In the genomic region with DNA sequence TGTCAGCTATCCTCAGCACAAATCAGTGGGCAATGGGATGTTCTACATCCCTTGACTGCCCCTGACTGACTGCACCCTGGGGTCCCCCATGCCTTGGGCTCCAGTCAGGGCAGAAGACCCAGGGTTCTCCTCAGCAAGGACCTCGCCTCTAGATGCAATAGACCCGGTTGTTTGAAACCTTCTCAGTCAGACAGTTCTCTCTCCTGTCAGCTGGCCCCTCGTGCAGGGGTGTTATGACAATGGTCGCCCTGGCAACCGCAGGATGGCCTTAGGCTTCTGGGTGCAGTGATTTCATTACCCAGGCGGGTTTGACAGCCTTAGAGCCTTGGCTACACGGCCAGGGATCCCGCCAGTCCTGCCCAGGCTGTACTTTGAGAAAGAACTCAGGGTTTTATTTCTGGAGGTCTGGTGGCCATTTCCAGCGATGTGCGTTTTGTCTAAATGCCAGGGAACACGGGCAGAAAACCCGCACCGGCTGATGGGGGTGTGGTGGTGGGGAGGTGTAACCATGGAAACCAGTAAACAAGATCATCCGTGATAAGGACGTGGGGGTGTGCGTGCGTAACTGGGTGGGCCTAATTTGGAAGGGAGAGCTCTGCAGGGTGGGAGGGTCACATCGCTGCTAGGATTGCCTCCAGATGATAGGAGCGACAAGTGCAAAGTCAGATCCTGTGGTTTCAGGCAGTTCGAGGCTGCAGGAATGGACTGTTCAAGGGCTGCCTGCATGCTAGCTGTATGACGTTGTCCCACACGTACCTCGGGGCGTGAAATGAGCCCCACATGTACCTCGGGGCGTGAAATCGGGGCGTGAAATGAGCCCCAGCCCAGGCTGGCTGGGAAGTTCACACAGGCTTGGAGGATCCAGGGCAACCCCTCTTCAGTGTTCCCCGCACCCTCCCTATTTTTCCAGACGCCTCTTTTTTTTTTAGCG, we compare ENCODE assay signal across 8 mouse cellular contexts.
DNase-seq lines count a peak whose midpoint lies in the region; ATAC-seq lines count a peak whose summit lies in the region.

No protein-coding gene starts in this region.

- peaks cover 6% of the 10 kb centered on the region; the same call in 1 of the 2 replicates for H3K27me3 ChIP-seq in heart, embryonic 13.5 days (replicated peaks)

- intact Hi-C loops in heart, postnatal 25 days (cut with DNase I): loop anchor here (1.0 to 5.0 kb wide), 4 partner anchors 186 to 376 kb away; partner anchors contain the start of gene Suds3
- intact Hi-C loops in left cerebral cortex, postnatal 36 days (cut with DNase I): loop anchor here (5.0 to 10.0 kb wide), 3 partner anchors 108 to 378 kb away; partner anchors contain the start of genes Rfc5 and Suds3

- no peak overlapping the region for H3K27ac ChIP-seq in heart, embryonic 13.5 days (replicated peaks)

- peak overlapping the region; percentile 4; the same call in 1 of the 2 replicates for H3K4me3 ChIP-seq in heart, embryonic 13.5 days

- no peaks in the 10 kb centered on the region for H3K36me3 ChIP-seq in heart, embryonic 13.5 days

- no peak for ATAC-seq in heart, embryonic 13.5 days (ENCODE audit: extremely low read depth, insufficient number of reproducible peaks, low FRiP score, low TSS enrichment)
- ATAC-seq in monocyte, adult 5-6 weeks (replicated peaks; ENCODE audit: insufficient number of reproducible peaks, low FRiP score, low TSS enrichment, poor library complexity, severe bottlenecking): no peak

- 27% methylated on average over 31 of the region's 31 CpGs for WGBS in heart, embryonic 13.5 days

- peak overlapping the region; percentile 50 for H3K4me2 ChIP-seq in heart, embryonic 13.5 days

- H3K4me1 ChIP-seq in heart, embryonic 13.5 days: peaks cover 11% of the 10 kb centered on the region

- H3K9me3 ChIP-seq in heart, embryonic 13.5 days: no peaks in the 10 kb centered on the region

- peak overlapping the region; percentile 56 for H3K9ac ChIP-seq in heart, embryonic 13.5 days

- no peak for DNase-seq in heart, postnatal 25 days (ENCODE audit: low spot score)
- DNase-seq in adrenal gland, postnatal 36 days: peak; percentile 32
- DNase-seq in frontal cortex, postnatal 36 days (ENCODE audit: low spot score in 2 of 2): peak; percentile 54 to 70
- peak; percentile 56 to 65 for DNase-seq in left cerebral cortex, postnatal 36 days (ENCODE audit: low spot score in 2 of 2)
- peak; percentile 68 to 72 for DNase-seq in right cerebral cortex, adult 2 months (ENCODE audit: low spot score in 2 of 2)
- DNase-seq in ovary, postnatal 14 days (ENCODE audit: low spot score): no peak

Comparison
In these comparisons a context has a peak if more than half of its experiments do, and no peak if none do; other contexts are left out.
1. DNase-seq: peak in adrenal gland, postnatal 36 days (2 of 2), frontal cortex, postnatal 36 days (2 of 2), left cerebral cortex, postnatal 36 days (2 of 2) and right cerebral cortex, adult 2 months (2 of 2); none in heart, postnatal 25 days (single experiment) and ovary, postnatal 14 days (single experiment).